In genomic region chr10:41827784-41828183, GRCm38 (mm10) we compare ENCODE assay signal across 12 mouse cellular contexts.
"Had no signal": no experiment of that assay in that cellular context is flagged by ENCODE, and none has a peak within 500 bp of the region (broad histone marks: within the 10 kb centered on the region; RNA-seq: fewer than 3 reads in every experiment).

No protein-coding gene starts in this region.

- H3K36me3 ChIP-seq: kidney, embryonic 15.5 days; limb, embryonic 15.5 days; liver, embryonic 13.5 days; midbrain, embryonic 12.5 days had no signal

- H3K9me3 ChIP-seq: kidney, embryonic 15.5 days; limb, embryonic 15.5 days; liver, embryonic 13.5 days; midbrain, embryonic 12.5 days had no signal

- H3K4me2 ChIP-seq: kidney, embryonic 15.5 days; limb, embryonic 15.5 days; liver, embryonic 13.5 days; midbrain, embryonic 12.5 days had no signal

- H3K4me1 ChIP-seq: midbrain, embryonic 12.5 days had no signal

- H3K27ac ChIP-seq: kidney, embryonic 15.5 days; left cerebral cortex, adult 2 months; limb, embryonic 15.5 days; liver, embryonic 13.5 days; midbrain, embryonic 12.5 days had no signal

- H3K4me3 ChIP-seq: kidney, embryonic 15.5 days; left cerebral cortex, adult 2 months; limb, embryonic 15.5 days; liver, embryonic 13.5 days; midbrain, embryonic 12.5 days had no signal

- DNase-seq: kidney, adult 2 months; kidney, postnatal 14 days; liver, embryonic 13.5 days; lung, adult 18-20 months; lung, postnatal 4 days; right cerebral cortex, postnatal 14 days; thymus, adult 2 months; thymus, postnatal 25 days had no signal

- H3K27me3 ChIP-seq: kidney, embryonic 15.5 days; limb, embryonic 15.5 days; liver, embryonic 13.5 days; midbrain, embryonic 12.5 days had no signal

- H3K9ac ChIP-seq: kidney, embryonic 15.5 days; limb, embryonic 15.5 days; liver, embryonic 13.5 days; midbrain, embryonic 12.5 days had no signal
